Mouse (Mus musculus): ENCODE results near the gene Mrpl16. TPM values are rescaled to one million over a fixed set of nuclear protein-coding genes. Genes with fewer than 3 reads are reported as not detected.

Gene Mrpl16
- polyA plus RNA-seq, 1 experiment from 2014 or later, result 53.8 TPM

- Histone ChIP-seq H3K36me3 (no peaks in the 10 kb centered on the region), H3K9ac (no peak overlapping the region; the same call in 1 of the 2 replicates), H3K4me1 (replicated peaks) (peaks cover 11% of the 10 kb centered on the region), H3K27ac (no peak overlapping the region), H3K27me3 (peaks cover 55% of the 10 kb centered on the region), H3K4me3 (replicated peaks) (peak overlapping the region; percentile 56), H3K4me2 (peak overlapping the region; percentile 76), H3K9me3 (replicated peaks) (no peaks in the 10 kb centered on the region)
- DNase-seq (no peak), ATAC-seq (ENCODE audit: low read depth) (peak; percentile 59)
- under 1% methylated on average over 82 of the region's 83 CpGs for WGBS (ENCODE audit: insufficient replicate concordance)
These were observed 48.3 kb downstream of the Mrpl16 start for GRCm38 (mm10) chr19:11818199-11819142.

GRCm38 (mm10) chr19:11819143-11819700 lies 49.0 kb downstream of the Mrpl16 start, which contains the start of gene Stx3:
Gene Stx3, minus strand, starts transcription at chr19:11819403.
- Histone ChIP-seq H3K9ac (no peak within 1 kb of the TSS; the same call in 1 of the 2 replicates), H3K36me3 (no peaks in the 10 kb centered on the region)

GRCm38 (mm10) chr19:11819800-11820199 lies 49.6 kb downstream of the Mrpl16 start:
- Histone ChIP-seq H3K4me2 (peak overlapping the region; percentile 76), H3K4me1 (replicated peaks) (peaks cover 10% of the 10 kb centered on the region), H3K9ac (no peak overlapping the region), H3K9me3 (replicated peaks) (no peaks in the 10 kb centered on the region), H3K27ac (no peak overlapping the region), H3K4me3 (replicated peaks) (peak overlapping the region; percentile 56), H3K36me3 (no peaks in the 10 kb centered on the region), H3K27me3 (peaks cover 55% of the 10 kb centered on the region)
- 2% methylated on average over 15 of the region's 15 CpGs for WGBS (ENCODE audit: insufficient replicate concordance)
- DNase-seq (peak; percentile 28), ATAC-seq (ENCODE audit: low read depth) (no peak)

More at GRCm38 (mm10) chr19:11819143-11819700, 49.0 kb downstream of the Mrpl16 start, which contains the start of gene Stx3:
- ATAC-seq (ENCODE audit: low read depth), result no peak
- H3K4me1 ChIP-seq (replicated peaks), result peaks cover 11% of the 10 kb centered on the region
- no peaks in the 10 kb centered on the region for H3K9me3 ChIP-seq (replicated peaks)
- no peak for DNase-seq
- peak within 1 kb of the TSS; percentile 56 for H3K4me3 ChIP-seq (replicated peaks)
- peak within 1 kb of the TSS; percentile 76 for H3K4me2 ChIP-seq
- peaks cover 55% of the 10 kb centered on the region for H3K27me3 ChIP-seq
- no peak within 1 kb of the TSS for H3K27ac ChIP-seq
- WGBS (ENCODE audit: insufficient replicate concordance), result under 1% methylated on average over 20 of the region's 20 CpGs

- H3K4me3 ChIP-seq (replicated peaks), result no peak overlapping the region
- no peak for DNase-seq
- no peaks in the 10 kb centered on the region for H3K36me3 ChIP-seq
- H3K9me3 ChIP-seq (replicated peaks), result no peaks in the 10 kb centered on the region
- H3K9ac ChIP-seq, result no peak overlapping the region
- H3K4me1 ChIP-seq (replicated peaks), result peaks cover 6% of the 10 kb centered on the region
- WGBS (ENCODE audit: insufficient replicate concordance), result 29% methylated on average over 6 of the region's 6 CpGs
- H3K27me3 ChIP-seq, result peaks cover 55% of the 10 kb centered on the region
- H3K4me2 ChIP-seq, result peak overlapping the region; percentile 76; the same call in 1 of the 2 replicates
- no peak overlapping the region for H3K27ac ChIP-seq
- no peak for ATAC-seq (ENCODE audit: low read depth)
These were observed 50.0 kb downstream of the Mrpl16 start for GRCm38 (mm10) chr19:11820211-11820610.

- no peak overlapping the region for H3K4me2 ChIP-seq
- peaks cover 6% of the 10 kb centered on the region; the same call in 1 of the 2 replicates for H3K4me1 ChIP-seq (replicated peaks)
- H3K27me3 ChIP-seq, result peaks cover 24% of the 10 kb centered on the region
- H3K36me3 ChIP-seq, result no peaks in the 10 kb centered on the region
- no peak overlapping the region for H3K27ac ChIP-seq
- ATAC-seq (ENCODE audit: low read depth), result no peak
- no peak overlapping the region for H3K9ac ChIP-seq
- H3K9me3 ChIP-seq (replicated peaks), result no peaks in the 10 kb centered on the region
- 35% methylated on average over 4 of the region's 4 CpGs for WGBS (ENCODE audit: insufficient replicate concordance)
- DNase-seq, result no peak
- H3K4me3 ChIP-seq (replicated peaks), result no peak overlapping the region
These were observed 53.3 kb downstream of the Mrpl16 start for GRCm38 (mm10) chr19:11823346-11824065.

Other genes with a start within 250 kb of the Mrpl16 start
- gene Ms4a4d, start 233.6 kb upstream of the Mrpl16 start, polyA plus RNA-seq (2015; fragmentation: Nextera tagmentation; extraction: Ambion mirVana), result 0.21 TPM in 2 replicates
- 3.0 and 3.6 TPM in 2 replicates for gene Ms4a6d, start 165.5 kb upstream of the Mrpl16 start, polyA plus RNA-seq (2015; fragmentation: Nextera tagmentation; extraction: Ambion mirVana)
- gene Ms4a2, start 146.7 kb upstream of the Mrpl16 start, polyA plus RNA-seq (2015; fragmentation: Nextera tagmentation; extraction: Ambion mirVana), result 0.90 and 1.3 TPM in 2 replicates
- 14.7 and 15.1 TPM in 2 replicates for gene Ms4a3, start 129.5 kb upstream of the Mrpl16 start, polyA plus RNA-seq (2015; fragmentation: Nextera tagmentation; extraction: Ambion mirVana)
- gene Oosp2, start 109.8 kb upstream of the Mrpl16 start, polyA plus RNA-seq (2015; fragmentation: Nextera tagmentation; extraction: Ambion mirVana), result 0.49 TPM in 1 of 2 replicates, not detected in the other
- not detected in 2 replicates for gene Oosp1, start 79.2 kb upstream of the Mrpl16 start, polyA plus RNA-seq (2015; fragmentation: Nextera tagmentation; extraction: Ambion mirVana)
- gene Oosp3, start 73.3 kb upstream of the Mrpl16 start, polyA plus RNA-seq (2015; fragmentation: Nextera tagmentation; extraction: Ambion mirVana), result not detected in 2 replicates
- not detected in 2 replicates for gene Gif, start 22.8 kb upstream of the Mrpl16 start, polyA plus RNA-seq (2015; fragmentation: Nextera tagmentation; extraction: Ambion mirVana)
- 1.9 and 2.0 TPM in 2 replicates for gene Stx3, start 49.0 kb downstream of the Mrpl16 start, polyA plus RNA-seq (2015; fragmentation: Nextera tagmentation; extraction: Ambion mirVana)
- gene Olfr1417, start 68.8 kb downstream of the Mrpl16 start, polyA plus RNA-seq (2015; fragmentation: Nextera tagmentation; extraction: Ambion mirVana), result not detected in 2 replicates
- gene Olfr1418, start 90.7 kb downstream of the Mrpl16 start, polyA plus RNA-seq (2015; fragmentation: Nextera tagmentation; extraction: Ambion mirVana), result not detected in 2 replicates
- gene Olfr1419, start 104.7 kb downstream of the Mrpl16 start, polyA plus RNA-seq (2015; fragmentation: Nextera tagmentation; extraction: Ambion mirVana), result not detected in 2 replicates
- not detected in 2 replicates for gene Olfr1420, start 116.2 kb downstream of the Mrpl16 start, polyA plus RNA-seq (2015; fragmentation: Nextera tagmentation; extraction: Ambion mirVana)
- gene Patl1, start 142.0 kb downstream of the Mrpl16 start, polyA plus RNA-seq (2015; fragmentation: Nextera tagmentation; extraction: Ambion mirVana), result 6.2 and 8.1 TPM in 2 replicates
- 2.2 and 2.4 TPM in 2 replicates for gene Osbp, start 195.6 kb downstream of the Mrpl16 start, polyA plus RNA-seq (2015; fragmentation: Nextera tagmentation; extraction: Ambion mirVana)

All from liver, embryonic 13.5 days (tissue).